Mouse (Mus musculus) neural tube, postnatal 0 days (tissue): ENCODE measurements around the gene Hadhb. TPM values are rescaled to one million over a fixed set of nuclear protein-coding genes. Genes with fewer than 3 reads are reported as not detected.

Experiments used
- microRNA counts: library from miRNA; unstranded; fragments of <30 nt; microRNA quantifications from one replicate; lab custom pipeline; 2015
- microRNA-seq: library from miRNA; unstranded; fragments of <30 nt; microRNA quantifications from one replicate; pipeline ENCODE4, GENCODE M21; 2016
- polyA plus RNA-seq: library from polyadenylated mRNA; unstranded; fragments of >200 nt; fragmentation: Nextera tagmentation; extraction: Ambion mirVana; gene quantifications from 2 replicates; pipeline ENCODE4 v1.2.1, GENCODE M21; 2015

Gene Hadhb
- polyA plus RNA-seq = 69.9 and 75.4 TPM in 2 replicates

GRCm38 (mm10) chr5:30154474-30155394 lies at the start of gene Hadhb, which contains the start of gene Hadha:
TSS of gene Hadhb (plus strand) at chr5:30155248.
TSS of gene Hadha (minus strand) at chr5:30155162.

GRCm38 (mm10) chr5:30105668-30106300 lies 49.3 kb upstream of the Hadhb start, which contains the start of gene 3110082J24Rik:
TSS of gene 3110082J24Rik (minus strand) at chr5:30106086.

GRCm38 (mm10) chr5:30205493-30205892 lies 50.4 kb downstream of the Hadhb start, which contains the start of gene Adgrf3:
TSS of gene Adgrf3 (minus strand) at chr5:30205722.

GRCm38 (mm10) chr5:30232271-30232971 lies 77.4 kb downstream of the Hadhb start, which contains the start of gene Selenoi:
TSS of gene Selenoi (plus strand) at chr5:30232581.

MicroRNA genes within 50 kb of the gene (microRNA counts, 519-probe panel; counts per million panel counts)
- 40.5 counts per million for microRNA mmu-miR-1960 (lab: Ali Mortazavi, UCI)

Small RNAs within 50 kb of the gene (microRNA-seq; reads per million reads assigned to microRNA genes)
- not detected for gene Mir1960

Other genes with a start within 250 kb of the Hadhb start
- not detected in 2 replicates for gene Il6, start 142.1 kb upstream of the Hadhb start, polyA plus RNA-seq
- gene Tyms, start 81.6 kb upstream of the Hadhb start, polyA plus RNA-seq = 21.3 and 24.9 TPM in 2 replicates
- gene Garem2, start 50.1 kb upstream of the Hadhb start, polyA plus RNA-seq = 13.2 and 14.0 TPM in 2 replicates
- 5.1 and 5.9 TPM in 2 replicates for gene 3110082J24Rik, start 49.2 kb upstream of the Hadhb start, polyA plus RNA-seq
- 72.0 and 74.5 TPM in 2 replicates for gene Hadha, start 86 bp upstream of the Hadhb start, polyA plus RNA-seq
- not detected in 2 replicates for gene Adgrf3, start 50.5 kb downstream of the Hadhb start, polyA plus RNA-seq
- gene Selenoi, start 77.3 kb downstream of the Hadhb start, polyA plus RNA-seq = 21.1 and 21.9 TPM in 2 replicates
- gene Drc1, start 126.1 kb downstream of the Hadhb start, polyA plus RNA-seq = 4.1 and 4.8 TPM in 2 replicates